Mouse (Mus musculus) lung, embryonic 16.5 days (tissue): ENCODE data around the gene Kctd10. TPM values are rescaled to one million over a fixed set of nuclear protein-coding genes. Genes with fewer than 3 reads are reported as not detected.

Experiments
- ATAC-seq: fragments of 200-750 bp; cut with Nextera tagmentation; 2 replicates; pipeline ENCODE4 v1.8.0; 2017; ENCODE audit warnings: low read depth, mild to moderate bottlenecking, moderate library complexity
- H3K27ac ChIP-seq: fragments of 300-500 bp; sonication (generic); 2 replicates; pipeline ENCODE4 v1.5.1; 2014; ENCODE audit warnings: mild to moderate bottlenecking, control low read depth, low read length
- H3K27me3 ChIP-seq: fragments of 300-500 bp; sonication (generic); 2 replicates; pipeline ENCODE4 v1.6.1; 2014; ENCODE audit warnings: low read depth, low read length, mixed read lengths; ENCODE audit not compliant: control insufficient read depth, insufficient read depth
- H3K36me3 ChIP-seq: fragments of 300-500 bp; sonication (generic); 2 replicates; pipeline ENCODE4 v1.6.1; 2014; ENCODE audit warnings: low read length; ENCODE audit not compliant: control insufficient read depth, insufficient read depth
- H3K4me1 ChIP-seq: fragments of 300-500 bp; sonication (generic); replicated peaks from 2 replicates; pipeline ENCODE4 v1.6.1; 2014; ENCODE audit warnings: low read length, mixed read lengths; ENCODE audit not compliant: control insufficient read depth, insufficient read depth
- H3K4me2 ChIP-seq: fragments of 300-500 bp; sonication (generic); 2 replicates; pipeline ENCODE4 v1.6.1; 2014; ENCODE audit warnings: low read depth, low read length, control low read depth
- H3K4me3 ChIP-seq: fragments of 300-500 bp; sonication (generic); 2 replicates; pipeline ENCODE4 v1.5.1; 2014; ENCODE audit warnings: mild to moderate bottlenecking, low read length, control low read depth
- H3K9ac ChIP-seq: fragments of 300-500 bp; sonication (generic); 2 replicates; pipeline ENCODE4 v1.6.1; 2014; ENCODE audit warnings: low read length, control low read depth
- H3K9me3 ChIP-seq: fragments of 300-500 bp; sonication (generic); 2 replicates; pipeline ENCODE4 v1.6.1; 2016; ENCODE audit warnings: low read length; ENCODE audit not compliant: control insufficient read depth
- WGBS: fragments of 180-500 bp; shearing (Covaris S2); extraction: QIAGEN DNeasy Blood & Tissue Kit; methylation state at CpG from one replicate; pipeline ENCODE4 v1.1.7; 2014; 5-methylcytosine and 5-hydroxymethylcytosine counted together
- polyA plus RNA-seq: library from polyadenylated mRNA; unstranded; fragments of >200 nt; fragmentation: Nextera tagmentation; extraction: Ambion mirVana; gene quantifications from 2 replicates; pipeline ENCODE4 v1.2.1, GENCODE M21; 2015

Kctd10 gene
- polyA plus RNA-seq, 1 experiment from 2014 or later, result 200 TPM

DNA sequence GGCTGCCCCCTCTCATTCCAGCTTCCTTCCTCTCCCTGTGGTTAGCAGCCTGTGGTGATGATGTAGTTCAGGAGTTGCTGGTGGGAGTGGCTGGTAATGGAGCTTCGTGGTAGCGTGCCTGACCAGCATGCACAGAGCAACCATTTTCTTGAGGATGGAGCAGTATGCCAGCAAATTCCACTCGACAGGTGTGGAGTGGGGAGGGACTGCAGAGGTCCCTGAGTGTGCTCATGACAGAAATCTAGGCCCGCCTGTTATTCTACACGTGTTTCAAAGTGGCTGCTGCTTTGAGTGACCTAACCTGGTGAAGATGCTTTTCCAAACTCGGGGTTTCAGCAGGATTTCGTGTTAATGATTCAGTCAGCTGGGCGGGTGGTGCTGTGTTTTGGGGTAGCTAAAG, 4.1 kb upstream of the Kctd10 start:
- Histone ChIP-seq H3K4me2 (no peak overlapping the region), H3K9ac (no peak overlapping the region), H3K4me1 (peaks cover 13% of the 10 kb centered on the region), H3K27me3 (no peaks in the 10 kb centered on the region), H3K4me3 (no peak overlapping the region), H3K9me3 (no peaks in the 10 kb centered on the region), H3K27ac (no peak overlapping the region), H3K36me3 (peaks cover 47% of the 10 kb centered on the region)
- no peak for ATAC-seq
- WGBS, result 87% methylated on average over 8 of the region's 8 CpGs

DNA sequence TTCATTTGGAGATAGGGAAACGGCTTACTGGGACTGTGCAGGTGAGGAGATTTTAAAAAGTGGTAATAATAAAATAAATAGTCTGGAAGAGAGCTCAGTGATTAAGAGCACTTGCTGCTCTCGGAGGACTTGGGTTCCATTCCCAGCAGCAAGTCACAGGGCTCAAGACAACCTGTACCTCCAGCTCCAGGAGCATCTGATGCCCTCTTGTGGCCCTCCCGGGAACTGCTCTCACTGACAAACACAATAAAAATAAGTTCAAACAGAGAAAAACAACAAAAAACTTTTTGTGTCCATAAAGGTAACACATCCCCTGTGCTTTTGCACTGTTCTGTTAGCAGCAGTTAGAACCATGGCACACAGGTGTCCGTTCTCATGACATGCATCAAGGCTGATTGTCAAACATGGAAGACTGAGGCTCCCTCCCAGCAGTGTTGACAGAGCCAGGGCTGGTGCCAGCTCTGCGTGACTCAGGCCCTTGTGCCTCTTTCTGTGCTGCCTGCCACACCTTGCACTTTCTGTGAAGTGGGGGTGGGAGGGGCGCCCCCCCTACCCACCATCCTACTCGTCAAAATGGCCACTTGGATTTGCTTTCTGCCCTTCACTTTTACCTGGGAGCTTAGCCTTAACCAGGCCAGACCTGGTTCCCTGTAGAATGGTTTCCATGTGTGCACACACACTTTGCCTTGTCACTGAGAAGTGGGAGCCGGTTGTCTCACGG, 3.0 kb upstream of the Kctd10 start:
- Histone ChIP-seq H3K36me3 (peaks cover 36% of the 10 kb centered on the region), H3K9ac (no peak overlapping the region), H3K4me2 (no peak overlapping the region), H3K4me1 (peaks cover 19% of the 10 kb centered on the region), H3K4me3 (no peak overlapping the region), H3K27me3 (no peaks in the 10 kb centered on the region), H3K9me3 (no peaks in the 10 kb centered on the region), H3K27ac (no peak overlapping the region)
- 65% methylated on average over 9 of the region's 9 CpGs for WGBS
- no peak for ATAC-seq

DNA sequence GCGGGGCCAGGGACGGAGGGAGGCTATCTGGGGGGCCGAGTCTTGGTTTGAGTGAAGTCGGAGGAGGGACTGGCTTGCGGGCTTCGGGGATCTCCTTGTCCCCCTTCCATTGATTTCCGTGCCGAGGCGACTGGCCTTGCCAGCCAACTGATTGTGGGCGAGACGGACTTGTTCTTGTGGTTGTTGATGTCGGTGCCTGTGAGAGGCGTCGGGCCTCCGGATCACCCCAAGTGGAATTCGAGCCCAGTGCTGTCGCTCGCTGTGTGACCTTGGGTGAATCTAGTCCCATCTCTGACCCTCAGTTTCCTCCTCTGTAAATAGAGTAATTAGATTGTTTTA, 674 bp upstream of the Kctd10 start:
- Histone ChIP-seq H3K27ac (peak overlapping the region; percentile 89), H3K27me3 (no peaks in the 10 kb centered on the region), H3K9me3 (no peaks in the 10 kb centered on the region), H3K4me2 (peak overlapping the region; percentile 66), H3K4me3 (peak overlapping the region; percentile 62), H3K36me3 (peaks cover 19% of the 10 kb centered on the region), H3K9ac (peak overlapping the region; percentile 85), H3K4me1 (peaks cover 43% of the 10 kb centered on the region)
- ATAC-seq, result no peak
- WGBS, result 0% methylated on average over 18 of the region's 18 CpGs

DNA sequence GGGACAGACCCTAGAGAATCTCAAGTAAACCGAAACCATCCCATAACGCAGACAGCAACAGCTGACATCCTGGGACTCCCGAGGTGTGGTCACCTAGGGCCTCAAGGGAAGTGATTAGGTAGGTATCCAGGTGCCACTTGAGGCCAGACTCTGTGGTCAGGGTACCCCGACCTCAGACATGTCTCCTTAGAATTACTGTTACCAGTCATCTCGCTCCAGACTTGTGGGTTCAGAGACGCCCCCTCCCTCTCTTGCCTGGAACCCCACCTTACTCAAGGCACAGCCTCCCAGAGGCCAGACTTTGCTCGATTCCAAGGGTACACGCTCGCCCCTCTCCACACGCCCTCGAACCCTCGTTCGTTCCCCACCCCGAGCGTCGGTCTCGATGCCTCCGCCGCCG, 545 bp downstream of the Kctd10 start:
- Histone ChIP-seq H3K9ac (peak overlapping the region; percentile 85), H3K4me2 (peak overlapping the region; percentile 85), H3K36me3 (peaks cover 9% of the 10 kb centered on the region; the same call in 1 of the 2 replicates), H3K27ac (peak overlapping the region; percentile 89), H3K4me1 (peaks cover 54% of the 10 kb centered on the region), H3K27me3 (no peaks in the 10 kb centered on the region), H3K9me3 (no peaks in the 10 kb centered on the region), H3K4me3 (peak overlapping the region; percentile 62)
- under 1% methylated on average over 20 of the region's 20 CpGs for WGBS
- peak; percentile 26 for ATAC-seq

DNA sequence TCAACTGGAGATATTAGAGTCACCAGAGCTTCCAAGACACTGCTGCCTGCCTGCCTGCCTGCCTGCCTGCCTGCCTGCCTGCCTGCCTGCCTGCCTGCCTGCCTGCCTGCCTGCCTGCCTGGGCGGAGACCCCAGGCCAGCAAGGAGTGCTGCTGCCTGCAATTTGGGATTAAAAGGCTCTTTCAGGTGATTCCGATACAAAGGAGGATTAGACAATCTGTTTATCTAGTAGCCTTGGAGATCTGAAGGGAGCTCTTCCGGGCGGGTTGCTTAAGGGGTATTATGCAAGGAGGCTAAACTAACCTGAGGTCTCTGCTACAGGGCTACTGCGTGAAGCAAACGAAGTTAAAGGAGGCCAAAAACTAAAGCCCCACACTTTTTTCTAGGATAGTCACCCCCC, 1.4 kb downstream of the Kctd10 start:
- Histone ChIP-seq H3K27me3 (no peaks in the 10 kb centered on the region), H3K36me3 (peaks cover 13% of the 10 kb centered on the region), H3K9ac (peak overlapping the region; percentile 85), H3K4me1 (peaks cover 63% of the 10 kb centered on the region), H3K9me3 (no peaks in the 10 kb centered on the region), H3K4me3 (peak overlapping the region; percentile 62), H3K4me2 (peak overlapping the region; percentile 85), H3K27ac (peak overlapping the region; percentile 89)
- ATAC-seq, result no peak
- 18% methylated on average over 6 of the region's 6 CpGs for WGBS

DNA sequence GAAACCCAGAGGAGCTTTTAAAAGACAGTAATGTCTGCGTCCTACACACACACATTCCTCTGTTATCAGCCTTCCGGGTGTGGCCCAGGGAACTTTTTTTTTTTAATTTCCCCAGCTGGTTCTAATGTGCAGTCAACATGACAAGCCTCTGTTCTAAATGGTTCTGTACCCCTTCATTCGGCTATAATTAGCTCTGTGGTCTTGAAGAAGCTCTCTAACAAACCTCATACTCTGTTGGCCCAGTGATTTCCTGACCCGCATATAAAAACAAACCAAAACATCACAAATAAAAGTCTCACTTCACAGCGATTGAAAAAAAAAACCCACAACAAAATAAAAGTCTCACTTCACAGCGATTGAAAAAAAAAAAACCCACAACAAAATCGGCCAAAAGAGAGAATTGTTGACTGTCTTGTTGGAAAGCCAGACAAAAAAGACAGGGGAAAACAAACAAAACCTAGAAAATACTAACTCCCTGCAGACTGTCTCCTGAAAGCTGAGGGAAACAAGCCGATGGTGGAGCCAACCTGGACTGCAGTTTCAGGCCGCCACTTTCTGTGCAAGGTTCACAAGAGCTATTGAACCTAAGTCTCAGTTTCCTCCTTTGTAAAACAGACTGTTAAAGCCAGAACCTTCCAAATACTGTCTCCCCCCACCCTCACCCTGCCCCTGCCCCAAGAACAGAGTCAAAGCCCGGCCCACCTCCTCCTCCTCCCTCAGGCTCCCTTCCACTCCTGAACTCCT, 2.0 kb downstream of the Kctd10 start:
- H3K4me1 ChIP-seq, result peaks cover 66% of the 10 kb centered on the region
- H3K9ac ChIP-seq, result peak overlapping the region; percentile 85
- H3K36me3 ChIP-seq, result peaks cover 18% of the 10 kb centered on the region
- WGBS, result 29% methylated on average over 10 of the region's 10 CpGs
- H3K27ac ChIP-seq, result peak overlapping the region; percentile 89
- peak overlapping the region; percentile 62 for H3K4me3 ChIP-seq
- H3K27me3 ChIP-seq, result no peaks in the 10 kb centered on the region
- ATAC-seq, result no peak
- H3K4me2 ChIP-seq, result peak overlapping the region; percentile 85
- H3K9me3 ChIP-seq, result no peaks in the 10 kb centered on the region

DNA sequence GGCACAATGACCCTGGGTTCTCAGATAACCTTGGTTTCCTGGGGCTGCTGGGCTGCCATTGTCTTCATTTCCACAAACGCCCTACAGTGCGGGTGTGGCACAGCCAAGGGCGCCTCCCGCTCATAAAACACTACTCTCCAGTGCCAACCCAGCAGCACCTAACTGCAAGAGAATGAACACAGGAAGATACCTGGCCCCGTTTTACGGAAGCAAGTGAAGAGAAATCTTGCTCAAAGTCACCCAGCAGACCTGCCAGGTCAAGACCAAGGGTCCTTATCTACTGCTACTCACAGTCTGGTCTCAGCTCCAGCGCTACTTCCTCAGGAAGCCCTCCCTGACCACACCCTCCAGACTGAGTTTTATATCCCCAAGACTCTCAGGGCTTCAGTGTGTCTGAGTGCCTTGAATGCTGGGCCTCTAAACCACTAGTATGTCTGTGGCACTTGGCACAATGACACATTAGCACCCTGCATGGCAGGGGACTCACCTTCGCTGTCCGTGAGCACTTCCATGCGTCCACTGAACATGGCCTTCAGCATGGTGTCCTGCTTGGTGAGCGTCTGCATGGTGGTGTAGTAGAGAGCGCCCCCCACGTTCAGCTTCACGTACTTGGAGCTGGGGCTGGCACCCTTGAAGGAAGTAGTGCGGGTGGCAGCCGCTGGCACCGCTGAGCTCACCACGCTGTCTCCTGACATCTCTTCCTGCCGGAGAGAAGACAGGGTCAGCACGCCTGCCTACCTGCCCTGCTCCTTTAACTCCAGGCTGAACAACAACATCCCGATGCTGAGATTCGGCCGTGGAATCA, 5.7 kb downstream of the Kctd10 start:
- Histone ChIP-seq H3K27ac (peak overlapping the region; percentile 99), H3K9ac (no peak overlapping the region), H3K36me3 (peaks cover 19% of the 10 kb centered on the region), H3K4me1 (peaks cover 93% of the 10 kb centered on the region), H3K4me3 (no peak overlapping the region), H3K27me3 (no peaks in the 10 kb centered on the region), H3K9me3 (no peaks in the 10 kb centered on the region), H3K4me2 (no peak overlapping the region)
- ATAC-seq, result no peak
- WGBS, result 71% methylated on average over 23 of the region's 23 CpGs

DNA sequence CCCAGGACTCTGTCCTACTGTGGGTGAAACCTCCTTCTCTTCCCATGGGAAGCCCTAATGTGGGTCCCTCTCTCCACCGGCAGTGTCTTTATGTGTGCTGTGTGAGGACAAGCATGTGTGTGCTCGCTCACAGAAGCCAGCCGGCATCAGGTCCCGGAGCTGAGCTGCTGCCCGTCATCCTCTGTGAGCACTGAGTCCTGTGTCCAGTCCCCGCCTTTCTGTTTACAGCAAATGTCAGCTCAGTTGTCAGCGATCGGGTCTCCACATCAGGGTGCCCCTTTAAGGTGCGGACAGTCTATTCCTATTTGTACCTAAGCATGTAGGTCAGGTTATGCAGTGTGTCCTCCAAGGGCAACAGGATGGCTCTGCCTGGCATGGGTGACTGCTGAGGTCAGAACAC, 6.7 kb downstream of the Kctd10 start:
- ATAC-seq, result no peak
- Histone ChIP-seq H3K4me2 (peak overlapping the region; percentile 9; the same call in 1 of the 2 replicates), H3K4me3 (no peak overlapping the region), H3K27ac (peak overlapping the region; percentile 99), H3K27me3 (no peaks in the 10 kb centered on the region), H3K9me3 (no peaks in the 10 kb centered on the region), H3K36me3 (peaks cover 24% of the 10 kb centered on the region), H3K4me1 (peaks cover 99% of the 10 kb centered on the region), H3K9ac (peak overlapping the region; percentile 42)
- 62% methylated on average over 9 of the region's 9 CpGs for WGBS

DNA sequence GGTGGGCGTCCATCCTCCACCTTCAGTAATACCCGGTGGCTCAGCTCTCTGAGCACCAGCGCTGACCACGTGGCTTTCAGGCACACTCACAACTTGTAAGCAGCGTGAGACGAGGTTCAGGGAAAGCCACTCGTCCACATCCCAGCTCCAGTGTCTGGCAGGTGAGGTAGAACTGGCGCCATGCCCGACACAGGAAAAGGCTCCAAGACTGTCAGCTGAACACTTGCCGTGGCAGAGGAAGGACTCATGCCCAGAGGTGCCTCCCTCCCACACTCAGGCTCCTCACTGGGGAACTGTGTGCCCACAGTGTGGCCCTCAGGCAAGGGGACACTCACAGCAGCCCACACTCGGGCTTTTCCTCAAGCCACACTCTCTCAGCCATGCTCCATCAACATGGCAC, 7.1 kb downstream of the Kctd10 start:
- H3K27me3 ChIP-seq, result no peaks in the 10 kb centered on the region
- peak overlapping the region; percentile 99 for H3K27ac ChIP-seq
- peak overlapping the region; percentile 65 for H3K9ac ChIP-seq
- peaks cover 96% of the 10 kb centered on the region for H3K4me1 ChIP-seq
- peaks cover 26% of the 10 kb centered on the region for H3K36me3 ChIP-seq
- ATAC-seq, result no peak
- no peak overlapping the region; the same call in 1 of the 2 replicates for H3K4me2 ChIP-seq
- H3K9me3 ChIP-seq, result no peaks in the 10 kb centered on the region
- H3K4me3 ChIP-seq, result no peak overlapping the region
- 53% methylated on average over 11 of the region's 11 CpGs for WGBS
